Mouse (Mus musculus) brain, embryonic 14.5 days (tissue): ENCODE measurements around the gene Nfkbie.

Source experiments
- CTCF ChIP-seq: fragments of 200-500 bp; IDR thresholded peaks from 2 replicates; pipeline ENCODE4 v1.5.1; 2012; ENCODE audit warnings: inconsistent platforms, mild to moderate bottlenecking, moderate library complexity, borderline replicate concordance; ENCODE audit not compliant: insufficient read depth, insufficient read length; ENCODE audit errors: extremely low read depth
- POLR2A ChIP-seq: fragments of 200-500 bp; IDR thresholded peaks from 2 replicates; pipeline ENCODE4 v1.6.1; 2012; ENCODE audit warnings: mild to moderate bottlenecking, inconsistent platforms, borderline replicate concordance; ENCODE audit not compliant: poor library complexity, insufficient read depth, insufficient read length, severe bottlenecking; ENCODE audit errors: extremely low read depth

GRCm38 (mm10) chr17:45596631-45597396, 41.3 kb downstream of the Nfkbie start:
- TF ChIP-seq POLR2A (no peak), CTCF (peak; percentile 62)
